Mouse (Mus musculus): ENCODE data around the gene Zbtb17. TPM values are rescaled to one million over a fixed set of nuclear protein-coding genes. Genes with fewer than 3 reads are reported as not detected.
A peak's percentile ranks its signal among the peaks of the same experiment; 100 is the strongest.

Zbtb17 gene
- polyA plus RNA-seq, 1 experiment from 2014 or later: 24.6 TPM

DNA sequence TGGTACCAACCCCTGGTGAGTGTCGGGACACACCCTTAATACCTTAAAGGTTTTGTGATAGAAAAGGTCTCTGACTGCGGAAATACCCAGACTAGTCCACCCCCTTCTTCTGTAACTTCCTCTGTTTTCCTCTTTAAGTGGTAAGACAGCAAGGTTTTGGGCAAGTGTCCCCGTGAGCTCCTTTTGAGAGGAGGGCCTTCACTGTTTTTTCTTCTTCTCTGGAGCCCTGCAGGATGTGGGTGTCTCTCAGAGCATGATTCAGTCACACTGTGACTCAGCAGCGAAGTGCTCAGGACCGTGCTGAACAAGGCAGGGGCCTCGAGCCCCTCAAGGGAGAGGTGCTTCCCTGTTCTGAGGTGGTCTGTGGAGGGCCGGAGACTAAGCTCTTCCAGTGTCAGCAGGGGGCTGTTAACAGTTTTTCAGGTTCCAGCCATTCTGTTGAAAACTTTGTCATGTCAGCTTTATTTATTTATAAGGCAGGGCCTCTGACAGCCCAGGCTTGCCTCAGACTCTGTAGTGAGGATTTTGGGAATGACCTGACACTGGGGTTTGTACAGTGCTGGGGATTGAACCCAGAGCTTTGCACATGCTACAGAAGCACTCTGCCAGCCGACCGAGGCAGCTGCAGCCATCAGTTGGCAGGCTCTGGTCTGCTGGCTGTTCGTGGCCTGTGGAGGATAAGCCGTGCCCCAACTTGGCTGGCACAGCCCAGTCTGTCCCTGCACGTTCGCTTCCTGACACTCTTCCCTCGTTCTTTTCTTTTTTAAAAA is 10.3 kb downstream of the Zbtb17 start:
- H3K4me1 ChIP-seq (replicated peaks; ENCODE audit: insufficient read depth, low read length): peaks cover 8% of the 10 kb centered on the region; the same call in 1 of the 2 replicates
- no peak overlapping the region for H3K27ac ChIP-seq
- peaks cover 9% of the 10 kb centered on the region; the same call in 1 of the 2 replicates for H3K36me3 ChIP-seq (ENCODE audit: insufficient read depth, low read length)
- no peak overlapping the region for H3K4me3 ChIP-seq (replicated peaks; ENCODE audit: low read depth, low read length)
- no peaks in the 10 kb centered on the region for H3K9me3 ChIP-seq (replicated peaks; ENCODE audit: low read length)
- WGBS: 75% methylated on average over 14 of the region's 14 CpGs
- H3K27me3 ChIP-seq (ENCODE audit: insufficient read depth, low read length): no peaks in the 10 kb centered on the region
- H3K9ac ChIP-seq (ENCODE audit: low read depth, low read length): no peak overlapping the region
- no peak overlapping the region for H3K4me2 ChIP-seq (ENCODE audit: low read length)
- no peak for TF ChIP-seq CTCF (IDR thresholded peaks at IDR 0.05; ENCODE audit: low read depth)
- no peak for ATAC-seq (replicated peaks; ENCODE audit: low FRiP score, low read depth)
- no peak for DNase-seq (ENCODE audit: low spot score)

DNA sequence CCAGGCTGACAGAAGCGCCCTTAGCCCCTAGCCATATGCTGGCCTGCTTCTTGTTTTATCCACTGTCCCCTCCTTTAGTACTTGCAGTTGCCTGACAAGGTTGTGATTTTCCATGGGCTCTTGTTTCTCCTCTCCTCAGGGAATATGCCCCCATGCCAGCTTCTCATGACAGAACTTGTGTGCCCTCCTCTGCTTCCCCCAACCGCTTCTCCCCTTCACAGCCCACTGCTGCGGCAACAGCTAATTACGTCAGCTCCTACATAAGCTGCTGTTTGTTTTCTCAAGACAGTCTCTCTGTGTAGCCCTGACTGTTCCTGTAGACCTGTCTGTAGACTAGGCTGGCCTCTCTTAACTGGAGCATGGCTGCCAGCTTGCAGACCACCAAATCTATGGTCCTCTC is 11.1 kb downstream of the Zbtb17 start:
- WGBS: 62% methylated on average over 4 of the region's 4 CpGs
- H3K36me3 ChIP-seq (ENCODE audit: insufficient read depth, low read length): peaks cover 9% of the 10 kb centered on the region; the same call in 1 of the 2 replicates
- no peak overlapping the region for H3K9ac ChIP-seq (ENCODE audit: low read depth, low read length)
- H3K4me1 ChIP-seq (replicated peaks; ENCODE audit: insufficient read depth, low read length): peaks cover 8% of the 10 kb centered on the region; the same call in 1 of the 2 replicates
- H3K4me2 ChIP-seq (ENCODE audit: low read length): no peak overlapping the region
- ATAC-seq (replicated peaks; ENCODE audit: low FRiP score, low read depth) (no peak), DNase-seq (ENCODE audit: low spot score) (peak; percentile 31)
- TF ChIP-seq CTCF (IDR thresholded peaks at IDR 0.05; ENCODE audit: low read depth): no peak
- H3K27me3 ChIP-seq (ENCODE audit: insufficient read depth, low read length): no peaks in the 10 kb centered on the region
- H3K4me3 ChIP-seq (replicated peaks; ENCODE audit: low read depth, low read length): no peak overlapping the region
- H3K27ac ChIP-seq: no peak overlapping the region
- H3K9me3 ChIP-seq (replicated peaks; ENCODE audit: low read length): no peaks in the 10 kb centered on the region

DNA sequence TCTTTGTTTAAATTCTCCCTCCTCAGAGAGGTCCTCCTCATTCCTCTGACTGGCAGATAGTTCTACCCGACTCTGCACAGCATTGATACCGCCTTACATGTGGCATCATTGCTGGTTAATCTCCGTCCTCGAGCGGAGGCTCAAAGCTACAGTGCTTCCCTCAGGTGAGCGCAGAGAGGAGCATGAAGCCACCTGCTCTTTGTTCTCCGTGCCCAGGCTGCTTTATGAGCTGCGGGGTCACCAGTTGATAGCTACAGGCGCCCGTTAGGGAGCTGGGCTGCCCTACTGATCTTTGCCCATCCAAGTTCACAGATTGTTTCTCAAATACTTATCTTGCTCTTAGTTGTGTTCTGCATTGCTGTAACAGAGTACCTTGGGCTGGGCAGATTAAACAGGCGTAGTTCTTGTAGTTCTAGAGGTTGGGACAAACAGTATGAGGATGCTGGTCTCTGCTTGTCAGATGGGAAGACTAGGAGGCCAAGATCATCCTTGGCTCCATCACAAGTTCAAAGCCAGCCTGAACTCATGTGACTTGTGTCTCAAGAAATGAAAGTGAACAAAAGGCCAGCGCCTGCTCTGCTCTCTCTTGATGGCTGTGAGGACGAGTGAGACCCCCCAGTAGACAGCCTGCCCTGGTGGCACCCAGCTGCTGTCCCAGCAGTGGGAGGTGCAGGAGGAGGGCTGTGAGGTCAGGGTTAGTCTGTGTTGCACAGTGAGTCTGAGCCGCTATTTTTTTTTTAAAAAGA is 11.9 kb downstream of the Zbtb17 start:
- ATAC-seq (replicated peaks; ENCODE audit: low FRiP score, low read depth): no peak
- no peak overlapping the region for H3K27ac ChIP-seq
- H3K4me1 ChIP-seq (replicated peaks; ENCODE audit: insufficient read depth, low read length): peaks cover 8% of the 10 kb centered on the region; the same call in 1 of the 2 replicates
- H3K27me3 ChIP-seq (ENCODE audit: insufficient read depth, low read length): no peaks in the 10 kb centered on the region
- H3K4me3 ChIP-seq (replicated peaks; ENCODE audit: low read depth, low read length): no peak overlapping the region
- 88% methylated on average over 14 of the region's 14 CpGs for WGBS
- TF ChIP-seq CTCF (IDR thresholded peaks at IDR 0.05; ENCODE audit: low read depth): no peak
- no peak overlapping the region for H3K4me2 ChIP-seq (ENCODE audit: low read length)
- DNase-seq (ENCODE audit: low spot score): no peak
- H3K9me3 ChIP-seq (replicated peaks; ENCODE audit: low read length): no peaks in the 10 kb centered on the region
- no peak overlapping the region for H3K9ac ChIP-seq (ENCODE audit: low read depth, low read length)
- peaks cover 9% of the 10 kb centered on the region; the same call in 1 of the 2 replicates for H3K36me3 ChIP-seq (ENCODE audit: insufficient read depth, low read length)

DNA sequence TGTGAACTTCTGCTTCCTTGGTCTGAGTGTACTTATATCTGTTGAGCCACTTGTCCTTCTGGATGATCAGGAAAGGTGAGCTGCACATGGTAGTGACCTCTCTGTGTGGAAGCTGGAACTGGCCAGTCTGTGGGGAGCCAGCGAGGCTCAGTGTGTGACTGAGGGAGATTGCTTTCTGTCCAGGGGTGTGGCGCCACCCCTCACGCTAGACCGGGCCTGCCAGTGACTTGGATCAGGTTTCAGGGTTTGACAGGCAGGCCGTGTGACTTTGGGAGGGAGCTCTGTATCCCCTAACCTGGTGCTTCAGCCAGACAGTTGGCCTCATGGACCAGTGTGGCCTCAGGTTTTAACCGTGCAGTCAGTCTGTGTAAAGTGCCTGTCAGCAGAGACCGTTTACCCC is 13.8 kb downstream of the Zbtb17 start:
- TF ChIP-seq CTCF (IDR thresholded peaks at IDR 0.05; ENCODE audit: low read depth): no peak
- H3K4me2 ChIP-seq (ENCODE audit: low read length): no peak overlapping the region
- peak overlapping the region; percentile 50 for H3K27ac ChIP-seq
- peaks cover 8% of the 10 kb centered on the region for H3K36me3 ChIP-seq (ENCODE audit: insufficient read depth, low read length)
- 6% methylated on average over 7 of the region's 7 CpGs for WGBS
- no peaks in the 10 kb centered on the region for H3K9me3 ChIP-seq (replicated peaks; ENCODE audit: low read length)
- ATAC-seq (replicated peaks; ENCODE audit: low FRiP score, low read depth) (peak; percentile 65), DNase-seq (ENCODE audit: low spot score) (peak; percentile 73)
- peaks cover 8% of the 10 kb centered on the region; the same call in 1 of the 2 replicates for H3K4me1 ChIP-seq (replicated peaks; ENCODE audit: insufficient read depth, low read length)
- H3K9ac ChIP-seq (ENCODE audit: low read depth, low read length): 0 out of 2 replicates have a peak overlapping the region, but pooled peaks have one; percentile 35
- no peak overlapping the region for H3K4me3 ChIP-seq (replicated peaks; ENCODE audit: low read depth, low read length)
- no peaks in the 10 kb centered on the region for H3K27me3 ChIP-seq (ENCODE audit: insufficient read depth, low read length)

DNA sequence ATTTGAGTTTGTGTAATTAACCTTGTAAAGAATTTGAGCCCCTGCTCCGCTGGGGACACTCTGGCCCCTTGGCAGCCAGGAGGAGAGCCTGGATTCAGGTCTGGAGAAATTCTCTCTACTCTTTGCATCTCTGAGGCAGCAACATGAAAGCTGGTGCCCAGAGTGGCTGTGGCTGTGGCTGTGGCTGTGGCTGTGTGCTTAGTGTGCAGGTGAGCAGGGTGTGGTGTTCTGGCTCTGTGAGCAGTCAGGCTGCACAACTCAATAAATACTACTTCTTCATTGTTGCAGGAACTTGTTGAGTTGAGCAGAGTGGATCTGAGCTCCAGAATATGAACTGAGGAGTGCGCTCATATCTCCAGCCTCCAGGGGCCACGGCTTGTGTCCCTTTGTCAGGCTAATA is 14.4 kb downstream of the Zbtb17 start:
- ATAC-seq (replicated peaks; ENCODE audit: low FRiP score, low read depth) (no peak), DNase-seq (ENCODE audit: low spot score) (no peak)
- TF ChIP-seq CTCF (IDR thresholded peaks at IDR 0.05; ENCODE audit: low read depth): no peak
- H3K9me3 ChIP-seq (replicated peaks; ENCODE audit: low read length): no peaks in the 10 kb centered on the region
- no peaks in the 10 kb centered on the region for H3K27me3 ChIP-seq (ENCODE audit: insufficient read depth, low read length)
- no peak overlapping the region for H3K4me3 ChIP-seq (replicated peaks; ENCODE audit: low read depth, low read length)
- H3K27ac ChIP-seq: peak overlapping the region; percentile 50
- H3K4me1 ChIP-seq (replicated peaks; ENCODE audit: insufficient read depth, low read length): peaks cover 8% of the 10 kb centered on the region; the same call in 1 of the 2 replicates
- WGBS: 57% methylated on average over 3 of the region's 3 CpGs
- H3K4me2 ChIP-seq (ENCODE audit: low read length): no peak overlapping the region
- peaks cover 14% of the 10 kb centered on the region for H3K36me3 ChIP-seq (ENCODE audit: insufficient read depth, low read length)
- 0 out of 2 replicates have a peak overlapping the region, but pooled peaks have one; percentile 35 for H3K9ac ChIP-seq (ENCODE audit: low read depth, low read length)

DNA sequence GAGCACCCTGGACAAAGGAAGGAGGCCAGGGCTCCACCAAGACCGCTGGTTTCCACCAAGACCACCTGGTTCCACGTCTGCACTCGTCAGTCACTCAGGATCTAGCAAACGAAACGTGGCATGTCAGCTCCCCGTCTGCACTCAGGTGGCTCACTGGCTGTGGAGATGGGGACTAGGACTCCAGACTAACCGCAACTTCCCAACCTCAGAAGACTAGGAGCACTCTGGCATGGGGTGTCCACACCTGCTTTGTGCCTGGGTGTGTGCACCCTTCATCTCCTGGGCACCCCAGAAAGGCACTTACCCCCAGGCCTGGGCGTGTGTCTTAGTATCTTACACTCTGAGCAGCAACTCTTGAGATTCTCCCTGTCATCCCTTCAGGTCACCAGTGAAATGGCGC is 15.3 kb downstream of the Zbtb17 start:
- WGBS: 95% methylated on average over 9 of the region's 9 CpGs
- Histone ChIP-seq H3K4me2 (ENCODE audit: low read length) (no peak overlapping the region), H3K27ac (no peak overlapping the region), H3K4me3 (replicated peaks; ENCODE audit: low read depth, low read length) (no peak overlapping the region), H3K9me3 (replicated peaks; ENCODE audit: low read length) (no peaks in the 10 kb centered on the region), H3K9ac (ENCODE audit: low read depth, low read length) (no peak overlapping the region), H3K27me3 (ENCODE audit: insufficient read depth, low read length) (no peaks in the 10 kb centered on the region), H3K4me1 (replicated peaks; ENCODE audit: insufficient read depth, low read length) (peaks cover 8% of the 10 kb centered on the region; the same call in 1 of the 2 replicates), H3K36me3 (ENCODE audit: insufficient read depth, low read length) (peaks cover 22% of the 10 kb centered on the region)
- ATAC-seq (replicated peaks; ENCODE audit: low FRiP score, low read depth): no peak
- DNase-seq (ENCODE audit: low spot score): no peak
- TF ChIP-seq CTCF (IDR thresholded peaks at IDR 0.05; ENCODE audit: low read depth): no peak
